ENCODE assay signal across 8 mouse cellular contexts in genomic region chr11:75234745-75235144, GRCm38 (mm10). TPM values are rescaled to one million over a fixed set of nuclear protein-coding genes. Genes with fewer than 3 reads are reported as not detected.
DNase-seq lines count a peak whose midpoint lies in the region; ATAC-seq lines count a peak whose summit lies in the region.

No protein-coding gene starts in this region.

- peak; percentile 73 for DNase-seq in midbrain, embryonic 14.5 days
- no peak for DNase-seq in midbrain, embryonic 11.5 days (ENCODE audit: low spot score, missing footprints)
- peak; percentile 50 for DNase-seq in embryonic facial prominence, embryonic 14.5 days (ENCODE audit: low spot score)
- peak; percentile 66 to 83 for DNase-seq in kidney, postnatal 25 days
- DNase-seq in thymus, postnatal 10 days (ENCODE audit: low spot score in 2 of 2): no peak
- DNase-seq in adrenal gland, postnatal 14 days: no peak
- no peak for DNase-seq in gastrocnemius, postnatal 4 days (ENCODE audit: low spot score in 2 of 2)

- no peaks in the 10 kb centered on the region for H3K9me3 ChIP-seq in midbrain, embryonic 14.5 days (ENCODE audit: control insufficient read depth, low read length)
- no peaks in the 10 kb centered on the region for H3K9me3 ChIP-seq in midbrain, embryonic 11.5 days (ENCODE audit: control insufficient read depth, low read length)
- H3K9me3 ChIP-seq in embryonic facial prominence, embryonic 14.5 days (ENCODE audit: control insufficient read depth, low read length): no peaks in the 10 kb centered on the region
- H3K9me3 ChIP-seq in neural tube, embryonic 14.5 days (ENCODE audit: control insufficient read depth, low read length): no peaks in the 10 kb centered on the region

- peaks cover 15% of the 10 kb centered on the region; the same call in 1 of the 2 replicates for H3K4me1 ChIP-seq in midbrain, embryonic 14.5 days (ENCODE audit: control insufficient read depth, insufficient read depth, low read length)
- H3K4me1 ChIP-seq in midbrain, embryonic 11.5 days (ENCODE audit: control insufficient read depth, insufficient read depth, low read length): no peaks in the 10 kb centered on the region
- H3K4me1 ChIP-seq in embryonic facial prominence, embryonic 14.5 days (ENCODE audit: control insufficient read depth, insufficient read depth, low read length): peaks cover 7% of the 10 kb centered on the region
- H3K4me1 ChIP-seq in neural tube, embryonic 14.5 days (ENCODE audit: control insufficient read depth, insufficient read depth, low read length): no peaks in the 10 kb centered on the region; the same call in 1 of the 2 replicates

- H3K4me2 ChIP-seq in midbrain, embryonic 14.5 days (ENCODE audit: low read length): peak overlapping the region; percentile 34
- no peak overlapping the region for H3K4me2 ChIP-seq in midbrain, embryonic 11.5 days
- no peak overlapping the region for H3K4me2 ChIP-seq in embryonic facial prominence, embryonic 14.5 days (ENCODE audit: low read depth, low read length)
- H3K4me2 ChIP-seq in neural tube, embryonic 14.5 days (ENCODE audit: low read depth, low read length): peak overlapping the region; percentile 25; the same call in 1 of the 2 replicates

- no peaks in the 10 kb centered on the region for H3K27me3 ChIP-seq in midbrain, embryonic 14.5 days (ENCODE audit: control insufficient read depth, insufficient read depth, low read length)
- H3K27me3 ChIP-seq in midbrain, embryonic 11.5 days (ENCODE audit: control insufficient read depth, insufficient read depth, low read length): peaks cover 11% of the 10 kb centered on the region
- H3K27me3 ChIP-seq in embryonic facial prominence, embryonic 14.5 days (replicated peaks; ENCODE audit: control insufficient read depth, insufficient read depth, low read length): peaks cover 21% of the 10 kb centered on the region
- H3K27me3 ChIP-seq in neural tube, embryonic 14.5 days (ENCODE audit: control insufficient read depth, insufficient read depth, low read length): no peaks in the 10 kb centered on the region

- ATAC-seq in midbrain, embryonic 14.5 days (ENCODE audit: low FRiP score, low TSS enrichment): no peak
- ATAC-seq in midbrain, embryonic 11.5 days (ENCODE audit: low FRiP score): no peak
- 0 out of 2 replicates have a peak, but pooled peaks have one; percentile 47 for ATAC-seq in embryonic facial prominence, embryonic 14.5 days (ENCODE audit: low read depth)
- ATAC-seq in neural tube, embryonic 14.5 days (ENCODE audit: low read depth): 0 out of 2 replicates have a peak, but pooled peaks have one; percentile 61

- H3K36me3 ChIP-seq in midbrain, embryonic 14.5 days (ENCODE audit: control insufficient read depth, insufficient read depth, low read length): no peaks in the 10 kb centered on the region
- H3K36me3 ChIP-seq in midbrain, embryonic 11.5 days (ENCODE audit: control insufficient read depth, insufficient read depth, low read length): no peaks in the 10 kb centered on the region
- no peaks in the 10 kb centered on the region for H3K36me3 ChIP-seq in embryonic facial prominence, embryonic 14.5 days (ENCODE audit: control insufficient read depth, insufficient read depth, low read length)
- H3K36me3 ChIP-seq in neural tube, embryonic 14.5 days (ENCODE audit: control insufficient read depth, insufficient read depth, low read length): no peaks in the 10 kb centered on the region

- H3K27ac ChIP-seq in midbrain, embryonic 14.5 days (replicated peaks; ENCODE audit: low read depth, low read length): no peak overlapping the region
- H3K27ac ChIP-seq in midbrain, embryonic 11.5 days (ENCODE audit: low read depth, low read length): no peak overlapping the region
- no peak overlapping the region for H3K27ac ChIP-seq in embryonic facial prominence, embryonic 14.5 days (replicated peaks; ENCODE audit: low read depth, low read length)
- no peak overlapping the region for H3K27ac ChIP-seq in neural tube, embryonic 14.5 days (ENCODE audit: low read depth, low read length)

- 0 out of 2 replicates have a peak overlapping the region, but pooled peaks have one; percentile 9 for H3K9ac ChIP-seq in midbrain, embryonic 14.5 days (replicated peaks; ENCODE audit: low read length)
- H3K9ac ChIP-seq in midbrain, embryonic 11.5 days (ENCODE audit: low read length): no peak overlapping the region
- H3K9ac ChIP-seq in embryonic facial prominence, embryonic 14.5 days (ENCODE audit: low read depth, low read length): no peak overlapping the region
- H3K9ac ChIP-seq in neural tube, embryonic 14.5 days (replicated peaks; ENCODE audit: low read depth, low read length): no peak overlapping the region

- no peak overlapping the region for H3K4me3 ChIP-seq in midbrain, embryonic 14.5 days (replicated peaks; ENCODE audit: low read depth, low read length)
- H3K4me3 ChIP-seq in midbrain, embryonic 11.5 days (ENCODE audit: low read depth, low read length): no peak overlapping the region
- no peak overlapping the region for H3K4me3 ChIP-seq in embryonic facial prominence, embryonic 14.5 days (ENCODE audit: low read depth, low read length)
- no peak overlapping the region for H3K4me3 ChIP-seq in neural tube, embryonic 14.5 days (ENCODE audit: low read depth, low read length)

- 14% methylated on average over 16 of the region's 16 CpGs for WGBS in midbrain, embryonic 14.5 days
- 16% methylated on average over 16 of the region's 16 CpGs for WGBS in midbrain, embryonic 11.5 days
- 16% methylated on average over 16 of the region's 16 CpGs for WGBS in embryonic facial prominence, embryonic 14.5 days
- WGBS in neural tube, embryonic 14.5 days: 10% methylated on average over 16 of the region's 16 CpGs

RNA-seq across cellular contexts. Expression of gene Rtn4rl1, which starts 41.2 kb away (rescaled TPM):
- polyA plus RNA-seq in midbrain, embryonic 14.5 days (2014; fragmentation: Nextera tagmentation; extraction: Ambion mirVana): 16.5 and 17.4 TPM in 2 replicates
- 4.6 TPM in 2 replicates for polyA plus RNA-seq in midbrain, embryonic 11.5 days (2014; fragmentation: Nextera tagmentation; extraction: Ambion mirVana)
- 4.9 TPM in 2 replicates for polyA plus RNA-seq in embryonic facial prominence, embryonic 14.5 days (2014; fragmentation: Nextera tagmentation; extraction: Ambion mirVana)
- polyA plus RNA-seq in neural tube, embryonic 14.5 days (2014; fragmentation: Nextera tagmentation; extraction: Ambion mirVana): 12.7 and 16.0 TPM in 2 replicates
- 29.5 and 32.6 TPM in 2 replicates for total RNA-seq in adrenal gland, postnatal 14 days (2021)
- total RNA-seq in gastrocnemius, postnatal 4 days (2021): 1 to 10 TPM; 4.2 to 5.0 TPM

RNA-seq across cellular contexts. Expression of gene Dph1, which starts 43.7 kb away (rescaled TPM):
- 13.7 and 14.8 TPM in 2 replicates for polyA plus RNA-seq in midbrain, embryonic 14.5 days (2014; fragmentation: Nextera tagmentation; extraction: Ambion mirVana)
- 15.3 and 17.3 TPM in 2 replicates for polyA plus RNA-seq in midbrain, embryonic 11.5 days (2014; fragmentation: Nextera tagmentation; extraction: Ambion mirVana)
- 22.5 and 23.8 TPM in 2 replicates for polyA plus RNA-seq in embryonic facial prominence, embryonic 14.5 days (2014; fragmentation: Nextera tagmentation; extraction: Ambion mirVana)
- polyA plus RNA-seq in neural tube, embryonic 14.5 days (2014; fragmentation: Nextera tagmentation; extraction: Ambion mirVana): 11.4 and 15.6 TPM in 2 replicates
- total RNA-seq in adrenal gland, postnatal 14 days (2021): 22.3 and 28.5 TPM in 2 replicates
- 10 to 100 TPM in 1 of 2 experiments, 1 to 10 TPM in 1; 10.0 to 11.4 TPM for total RNA-seq in gastrocnemius, postnatal 4 days (2021)

RNA-seq across cellular contexts. Expression of gene Ovca2, which starts 56.1 kb away (rescaled TPM):
- polyA plus RNA-seq in midbrain, embryonic 14.5 days (2014; fragmentation: Nextera tagmentation; extraction: Ambion mirVana): 15.4 and 20.2 TPM in 2 replicates
- 28.5 and 29.8 TPM in 2 replicates for polyA plus RNA-seq in midbrain, embryonic 11.5 days (2014; fragmentation: Nextera tagmentation; extraction: Ambion mirVana)
- polyA plus RNA-seq in embryonic facial prominence, embryonic 14.5 days (2014; fragmentation: Nextera tagmentation; extraction: Ambion mirVana): 23.1 and 26.5 TPM in 2 replicates
- polyA plus RNA-seq in neural tube, embryonic 14.5 days (2014; fragmentation: Nextera tagmentation; extraction: Ambion mirVana): 15.3 and 20.7 TPM in 2 replicates
- 14.5 and 15.8 TPM in 2 replicates for total RNA-seq in adrenal gland, postnatal 14 days (2021)
- total RNA-seq in gastrocnemius, postnatal 4 days (2021): 1 to 10 TPM; 6.6 to 6.8 TPM

Comparison
In these comparisons a context has a peak if more than half of its experiments do, and no peak if none do; other contexts are left out.
1. DNase-seq: peak in midbrain, embryonic 14.5 days (single experiment), embryonic facial prominence, embryonic 14.5 days (single experiment) and kidney, postnatal 25 days (2 of 2); none in midbrain, embryonic 11.5 days (single experiment), thymus, postnatal 10 days (0 of 2), adrenal gland, postnatal 14 days (single experiment) and gastrocnemius, postnatal 4 days (0 of 2).
2. H3K4me2 ChIP-seq: peak in midbrain, embryonic 14.5 days (single experiment) and neural tube, embryonic 14.5 days (single experiment); none in midbrain, embryonic 11.5 days (single experiment) and embryonic facial prominence, embryonic 14.5 days (single experiment).
3. ATAC-seq: peak in embryonic facial prominence, embryonic 14.5 days (single experiment) and neural tube, embryonic 14.5 days (single experiment); none in midbrain, embryonic 14.5 days (single experiment) and midbrain, embryonic 11.5 days (single experiment).